In the genomic region with DNA sequence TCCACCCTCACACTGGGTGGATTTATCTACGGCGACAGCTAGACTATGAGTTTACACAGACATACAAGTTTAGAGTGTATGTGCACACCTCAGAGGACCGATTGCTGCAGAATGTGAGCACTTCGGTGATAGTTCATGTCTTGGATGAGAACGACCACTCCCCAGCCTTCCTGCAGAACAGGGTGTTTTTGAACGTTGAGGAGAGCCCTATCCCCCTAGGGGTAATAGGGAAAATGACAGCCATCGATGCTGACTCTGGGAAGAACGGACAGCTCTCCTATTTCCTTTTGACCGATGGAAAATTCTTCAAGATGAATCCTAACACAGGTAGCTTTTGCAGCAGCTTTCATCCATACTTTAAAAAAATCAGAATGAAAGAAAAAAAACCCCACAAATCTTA, we compare ENCODE assay signal across 21 mouse cellular contexts.
DNase-seq lines count a peak whose midpoint lies in the region; ATAC-seq and TF ChIP-seq lines count a peak whose summit lies in the region.
"Had no signal": no experiment of that assay in that cellular context is flagged by ENCODE, and none has a peak within 500 bp of the region (broad histone marks: within the 10 kb centered on the region; RNA-seq: fewer than 3 reads in every experiment).

No protein-coding gene starts in this region.

- TF ChIP-seq CTCF in intestine, postnatal 0 days (IDR thresholded peaks at IDR 0.05; ENCODE audit: low read depth) = peak; percentile 49

- H3K4me2 ChIP-seq in intestine, postnatal 0 days (replicated peaks; ENCODE audit: low read depth) = no peak overlapping the region
- H3K4me2 ChIP-seq in intestine, embryonic 15.5 days (replicated peaks) = no peak overlapping the region
- H3K4me2 ChIP-seq in midbrain, embryonic 14.5 days (ENCODE audit: low read length) = no peak overlapping the region
- no peak overlapping the region for H3K4me2 ChIP-seq in midbrain, embryonic 15.5 days
- H3K4me2 ChIP-seq: heart, embryonic 15.5 days; hindbrain, embryonic 13.5 days; neural tube, embryonic 12.5 days had no signal

- peak; percentile 35 for DNase-seq in embryo, embryonic 10 days (ENCODE audit: low spot score)
- DNase-seq in embryo, embryonic 9.5 days (ENCODE audit: extremely low spot score) = no peak
- peak; percentile 12 for DNase-seq in midbrain, embryonic 14.5 days
- DNase-seq in embryo, embryonic 11 days = peak; percentile 29
- DNase-seq in right cerebral cortex, postnatal 10 days (ENCODE audit: low spot score in 2 of 2) = no peak
- DNase-seq: adrenal gland, postnatal 36 days; cerebellum, adult 8-10 months; gastrocnemius, postnatal 14 days; kidney, postnatal 10 days; left cerebral cortex, postnatal 4 days; liver; lung, postnatal 14 days; thymus, postnatal 4 days had no signal

- no peaks in the 10 kb centered on the region for H3K4me1 ChIP-seq in intestine, postnatal 0 days (replicated peaks; ENCODE audit: control insufficient read depth, insufficient read depth, low read length)
- no peaks in the 10 kb centered on the region for H3K4me1 ChIP-seq in intestine, embryonic 15.5 days (replicated peaks)
- H3K4me1 ChIP-seq in midbrain, embryonic 14.5 days (ENCODE audit: control insufficient read depth, insufficient read depth, low read length) = 0 out of 2 replicates have a peak, but pooled peaks cover 3% of the 10 kb centered on the region
- H3K4me1 ChIP-seq in midbrain, embryonic 15.5 days = peaks cover 6% of the 10 kb centered on the region; the same call in 1 of the 2 replicates
- H3K4me1 ChIP-seq: hindbrain, embryonic 13.5 days; neural tube, embryonic 12.5 days had no signal

- H3K4me3 ChIP-seq in intestine, postnatal 0 days (ENCODE audit: low read depth, low read length) = no peak overlapping the region
- no peak overlapping the region for H3K4me3 ChIP-seq in intestine, embryonic 15.5 days (replicated peaks)
- H3K4me3 ChIP-seq in midbrain, embryonic 14.5 days (replicated peaks; ENCODE audit: low read depth, low read length) = no peak overlapping the region
- no peak overlapping the region for H3K4me3 ChIP-seq in midbrain, embryonic 15.5 days
- H3K4me3 ChIP-seq: forebrain, embryonic 10.5 days; heart, embryonic 15.5 days; hindbrain, embryonic 13.5 days; neural tube, embryonic 12.5 days had no signal

- 65% methylated on average over 9 of the region's 9 CpGs for WGBS in intestine, postnatal 0 days
- 56% methylated on average over 9 of the region's 9 CpGs for whole genome bisulfite sequencing in intestine, embryonic 15.5 days
- WGBS in midbrain, embryonic 14.5 days = 64% methylated on average over 9 of the region's 9 CpGs
- 67% methylated on average over 9 of the region's 9 CpGs for WGBS in midbrain, embryonic 15.5 days

- no peak overlapping the region for H3K27ac ChIP-seq in intestine, postnatal 0 days (ENCODE audit: low read depth, low read length)
- no peak overlapping the region for H3K27ac ChIP-seq in intestine, embryonic 15.5 days
- no peak overlapping the region for H3K27ac ChIP-seq in midbrain, embryonic 14.5 days (replicated peaks; ENCODE audit: low read depth, low read length)
- no peak overlapping the region for H3K27ac ChIP-seq in midbrain, embryonic 15.5 days
- H3K27ac ChIP-seq: forebrain, embryonic 10.5 days; heart, embryonic 15.5 days; hindbrain, embryonic 13.5 days; neural tube, embryonic 12.5 days had no signal

- H3K9me3 ChIP-seq in intestine, postnatal 0 days (ENCODE audit: control insufficient read depth) = no peaks in the 10 kb centered on the region
- no peaks in the 10 kb centered on the region for H3K9me3 ChIP-seq in intestine, embryonic 15.5 days
- H3K9me3 ChIP-seq in midbrain, embryonic 14.5 days (ENCODE audit: control insufficient read depth, low read length) = no peaks in the 10 kb centered on the region
- H3K9me3 ChIP-seq in midbrain, embryonic 15.5 days = no peaks in the 10 kb centered on the region
- H3K9me3 ChIP-seq: forebrain, embryonic 10.5 days; G1E; heart, embryonic 15.5 days; hindbrain, embryonic 13.5 days; neural tube, embryonic 12.5 days had no signal

- H3K27me3 ChIP-seq in intestine, postnatal 0 days (replicated peaks; ENCODE audit: control insufficient read depth, insufficient read depth, low read length) = no peaks in the 10 kb centered on the region
- H3K27me3 ChIP-seq in intestine, embryonic 15.5 days (replicated peaks) = no peaks in the 10 kb centered on the region
- no peaks in the 10 kb centered on the region for H3K27me3 ChIP-seq in midbrain, embryonic 14.5 days (ENCODE audit: control insufficient read depth, insufficient read depth, low read length)
- no peaks in the 10 kb centered on the region for H3K27me3 ChIP-seq in midbrain, embryonic 15.5 days (replicated peaks)
- H3K27me3 ChIP-seq: heart, embryonic 15.5 days; hindbrain, embryonic 13.5 days; neural tube, embryonic 12.5 days had no signal

- no peak overlapping the region for H3K9ac ChIP-seq in intestine, postnatal 0 days (ENCODE audit: low read depth, low read length)
- H3K9ac ChIP-seq in intestine, embryonic 15.5 days = no peak overlapping the region
- no peak overlapping the region for H3K9ac ChIP-seq in midbrain, embryonic 14.5 days (replicated peaks; ENCODE audit: low read length)
- H3K9ac ChIP-seq in midbrain, embryonic 15.5 days = no peak overlapping the region
- H3K9ac ChIP-seq: heart, embryonic 15.5 days; hindbrain, embryonic 13.5 days; neural tube, embryonic 12.5 days had no signal

- no peaks in the 10 kb centered on the region for H3K36me3 ChIP-seq in intestine, postnatal 0 days (ENCODE audit: control insufficient read depth, insufficient read depth)
- no peaks in the 10 kb centered on the region for H3K36me3 ChIP-seq in intestine, embryonic 15.5 days
- no peaks in the 10 kb centered on the region for H3K36me3 ChIP-seq in midbrain, embryonic 14.5 days (ENCODE audit: control insufficient read depth, insufficient read depth, low read length)
- no peaks in the 10 kb centered on the region for H3K36me3 ChIP-seq in midbrain, embryonic 15.5 days (replicated peaks)
- H3K36me3 ChIP-seq: forebrain, embryonic 10.5 days; G1E; heart, embryonic 15.5 days; hindbrain, embryonic 13.5 days; neural tube, embryonic 12.5 days had no signal

- no peak for ATAC-seq in intestine, postnatal 0 days
- no peak for ATAC-seq in intestine, embryonic 15.5 days
- no peak for ATAC-seq in midbrain, embryonic 14.5 days (ENCODE audit: low FRiP score, low TSS enrichment)
- no peak for ATAC-seq in midbrain, embryonic 15.5 days (replicated peaks)

Comparison
In these comparisons a context has a peak if more than half of its experiments do, and no peak if none do; other contexts are left out.
1. DNase-seq: peak in embryo, embryonic 10 days (single experiment), midbrain, embryonic 14.5 days (single experiment) and embryo, embryonic 11 days (single experiment); none in embryo, embryonic 9.5 days (single experiment) and right cerebral cortex, postnatal 10 days (0 of 2).